Mouse (Mus musculus) kidney, adult 11 months (tissue): ENCODE results near the gene Nr5a2.

Experiments used
- DNase-seq: peaks from one replicate; pipeline ENCODE4 v3.0.0; 2022

The Nr5a2 gene

DNA sequence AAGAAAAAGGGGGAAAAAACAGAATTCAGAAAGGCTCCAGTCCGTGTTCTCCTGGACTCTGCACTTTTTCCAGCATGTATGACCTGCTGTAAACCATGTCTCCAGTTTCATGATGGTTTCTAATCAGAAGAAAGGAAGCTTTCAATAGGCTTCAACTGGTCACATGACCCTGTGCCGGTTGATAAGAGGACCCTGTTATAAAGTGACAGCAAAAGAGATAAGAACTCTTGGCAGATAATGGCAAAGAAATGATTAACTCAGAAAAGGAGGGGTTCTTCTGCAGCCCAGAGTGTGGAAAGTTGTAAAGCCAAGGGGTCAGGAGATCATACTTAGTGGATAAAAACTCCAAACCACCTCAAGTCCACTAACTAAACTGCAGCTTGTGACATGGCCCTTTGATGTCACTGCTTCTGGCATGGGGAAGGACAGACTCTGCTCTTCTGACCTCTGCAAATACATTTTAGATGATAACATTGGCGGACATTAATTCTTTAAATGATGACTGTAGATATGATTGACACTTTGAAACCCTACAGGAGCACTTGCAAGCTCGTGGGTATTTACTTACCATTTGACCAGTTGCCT lies at the start of gene Nr5a2:
Gene Nr5a2, minus strand, starts transcription at position 21 of the 585 bp plus-strand sequence.
- no peak for DNase-seq

DNA sequence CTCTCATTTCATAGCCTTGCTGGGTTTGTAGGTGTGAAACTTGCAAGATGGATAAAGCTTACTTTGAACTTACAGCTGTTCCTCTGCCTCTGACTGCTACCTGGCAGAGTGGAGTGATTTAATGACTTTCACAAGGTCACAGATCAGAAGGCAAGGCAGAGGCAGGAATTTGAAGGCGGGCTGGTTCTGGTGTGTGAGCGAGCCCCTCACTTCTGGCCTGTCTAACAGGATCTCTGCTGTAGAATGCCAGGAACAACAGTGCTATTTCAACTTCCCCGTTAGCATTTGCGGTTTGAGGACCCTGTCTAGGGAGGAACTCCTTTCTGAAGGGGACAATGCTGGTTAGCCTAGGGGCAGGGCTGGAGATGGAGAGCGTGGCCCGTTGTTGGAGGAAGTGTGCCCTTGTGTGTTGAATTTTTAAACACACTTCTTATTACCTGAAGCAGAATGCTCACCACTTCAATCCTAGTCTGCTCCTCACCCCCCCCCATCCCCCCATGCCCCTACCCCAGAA lies 48.5 kb upstream of the Nr5a2 start:
- no peak for DNase-seq

DNA sequence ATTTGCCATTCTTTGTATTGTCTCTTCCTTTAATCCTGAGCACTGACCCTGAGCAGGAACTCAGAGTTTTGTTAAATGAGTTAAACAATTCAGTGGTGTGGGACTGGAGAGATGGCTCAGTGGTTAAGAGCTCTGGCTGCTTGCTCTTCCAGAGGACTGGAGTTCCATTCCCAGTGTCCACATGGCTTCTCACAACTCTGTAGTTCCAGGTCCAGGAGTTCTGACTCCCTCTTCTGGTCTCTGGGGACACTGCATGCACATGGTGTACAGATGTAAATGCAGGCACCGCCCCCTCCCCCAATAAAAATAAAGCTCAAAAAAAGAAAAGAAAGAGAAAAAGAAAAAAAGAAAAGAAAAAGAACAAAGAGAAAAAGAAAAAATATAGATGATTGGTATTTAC lies 43.6 kb upstream of the Nr5a2 start:
- DNase-seq = no peak

DNA sequence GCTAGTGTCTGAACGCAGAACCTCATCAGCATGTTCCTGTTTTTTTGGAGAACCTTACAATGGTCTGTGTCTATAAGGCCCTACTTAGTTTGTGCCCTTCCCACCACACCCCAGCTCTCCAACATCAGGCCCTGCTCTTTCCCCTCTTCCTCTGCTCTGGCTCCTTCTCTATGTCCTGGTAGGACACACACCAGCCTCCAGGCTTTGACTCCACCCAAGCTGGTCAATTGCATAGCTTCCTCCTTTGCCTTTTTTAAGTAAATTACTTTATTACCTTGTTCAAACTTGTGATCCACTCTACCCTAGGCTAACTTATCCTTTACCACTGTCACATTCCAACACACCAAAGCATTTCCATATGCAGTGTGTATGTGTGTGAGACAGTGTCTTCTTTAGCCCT lies 42.9 kb upstream of the Nr5a2 start:
- DNase-seq = no peak

DNA sequence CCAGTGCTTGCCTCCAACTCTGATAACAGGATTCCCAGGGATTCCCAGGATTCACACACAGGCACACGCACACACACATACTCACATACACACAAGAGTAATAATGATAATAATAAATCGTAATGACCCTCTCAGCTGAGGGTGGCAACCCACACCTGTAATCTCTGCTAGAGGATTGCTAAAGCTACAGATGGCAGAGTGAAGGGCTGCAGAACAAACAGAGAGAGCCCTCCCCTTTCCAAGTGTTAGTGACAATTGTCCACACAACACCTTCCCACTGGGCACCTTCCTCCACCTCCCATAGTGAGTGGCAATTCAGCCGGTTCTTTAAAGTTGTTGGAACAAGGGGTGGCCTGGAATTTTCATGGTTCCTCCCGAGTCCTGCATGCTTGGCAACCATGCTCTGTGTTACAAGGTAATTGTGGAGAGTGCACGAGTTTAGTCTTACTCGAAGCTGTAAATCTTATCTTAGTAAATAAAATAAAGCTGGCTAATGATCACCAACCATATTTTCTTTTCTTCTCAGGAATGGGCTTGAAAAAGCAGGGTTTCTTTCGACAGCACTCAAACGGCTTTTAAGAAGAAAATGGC lies 31.6 kb upstream of the Nr5a2 start:
- no peak for DNase-seq

DNA sequence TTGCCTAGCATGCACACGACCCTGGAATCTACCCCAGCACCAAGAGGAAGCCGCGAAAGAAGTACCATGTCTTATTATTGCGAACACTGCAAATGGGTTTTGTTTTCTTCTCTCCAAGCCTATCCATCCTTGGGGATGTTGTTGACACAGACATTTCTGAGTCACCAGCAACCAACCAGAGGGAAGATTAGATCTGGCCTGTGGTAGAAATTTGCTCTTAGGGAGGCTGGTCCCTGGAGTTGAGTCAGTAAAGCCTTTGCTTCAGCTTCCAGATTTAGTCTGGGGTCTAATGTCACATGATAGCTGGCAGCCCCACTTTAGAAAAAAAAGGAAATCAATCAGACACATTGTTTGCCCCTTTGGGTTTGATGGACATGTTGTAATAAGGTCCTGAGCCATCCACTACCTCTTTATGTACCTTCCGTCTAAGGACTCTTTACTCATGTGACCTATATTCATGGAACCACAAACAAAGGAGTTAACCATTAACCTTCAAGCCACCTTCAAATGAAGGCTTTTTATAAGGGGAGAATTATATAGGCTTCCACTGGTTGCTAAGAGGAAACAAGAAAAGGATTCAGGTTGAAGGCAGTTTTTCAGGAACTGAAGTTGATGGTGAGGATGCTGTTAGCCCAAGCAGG lies 20.1 kb upstream of the Nr5a2 start:
- DNase-seq = no peak

DNA sequence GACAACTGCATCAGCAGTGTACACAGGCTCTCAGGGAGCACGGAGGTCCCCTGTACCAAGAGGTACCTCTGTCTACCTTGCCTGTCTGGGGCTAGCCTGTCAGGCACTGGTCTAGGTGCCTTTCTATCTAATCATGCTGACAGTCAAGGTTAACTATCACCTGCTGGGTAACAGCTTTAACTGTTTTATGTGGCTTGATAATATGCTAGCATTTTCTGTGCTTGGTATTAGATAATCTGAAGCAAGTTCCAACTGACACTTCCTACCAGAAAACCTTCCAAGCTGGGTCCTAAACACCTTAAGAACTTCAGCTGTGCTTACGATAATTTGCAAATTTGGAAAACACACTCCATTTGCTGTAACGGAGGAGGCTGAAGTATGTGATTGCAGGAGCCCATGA lies 17.6 kb upstream of the Nr5a2 start:
- DNase-seq = no peak

DNA sequence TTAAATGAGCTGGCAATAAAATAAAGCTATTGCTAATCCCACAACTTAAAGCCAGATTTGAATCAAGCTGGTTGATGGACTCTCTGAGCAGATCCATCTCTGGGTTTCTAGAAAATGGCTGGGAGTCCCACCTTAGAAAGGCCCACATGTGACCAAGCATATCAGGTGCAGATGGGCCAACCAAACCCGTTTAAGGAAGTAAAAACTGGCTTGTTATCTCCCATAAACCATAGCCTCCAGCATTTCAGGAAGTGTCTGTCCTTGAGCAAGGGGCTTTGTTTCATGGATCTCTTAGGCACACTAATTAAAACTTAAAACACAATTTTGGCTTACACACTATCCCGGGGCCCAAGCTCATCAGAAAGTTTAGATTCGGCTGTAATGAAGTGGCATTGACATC lies 13.8 kb upstream of the Nr5a2 start:
- DNase-seq = no peak

DNA sequence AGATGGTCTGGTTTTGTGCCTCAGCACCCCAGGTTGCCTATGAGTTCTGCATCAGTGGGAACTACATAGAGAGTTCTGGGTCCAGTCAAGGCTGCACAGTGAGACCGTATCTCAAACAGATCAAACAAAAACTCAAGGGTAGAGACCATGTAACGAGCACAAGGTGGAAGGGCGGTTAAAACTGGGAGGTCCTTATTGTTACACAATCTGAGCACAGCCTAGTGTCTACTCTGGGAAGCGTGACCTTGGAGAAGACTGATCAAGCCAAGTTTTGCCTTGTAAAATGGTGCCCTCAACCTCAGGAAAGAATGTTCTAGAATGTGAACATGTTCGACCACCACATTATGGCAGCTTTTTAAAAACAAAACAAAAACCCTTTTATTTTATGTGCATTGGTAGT lies 12.8 kb upstream of the Nr5a2 start:
- DNase-seq = no peak

DNA sequence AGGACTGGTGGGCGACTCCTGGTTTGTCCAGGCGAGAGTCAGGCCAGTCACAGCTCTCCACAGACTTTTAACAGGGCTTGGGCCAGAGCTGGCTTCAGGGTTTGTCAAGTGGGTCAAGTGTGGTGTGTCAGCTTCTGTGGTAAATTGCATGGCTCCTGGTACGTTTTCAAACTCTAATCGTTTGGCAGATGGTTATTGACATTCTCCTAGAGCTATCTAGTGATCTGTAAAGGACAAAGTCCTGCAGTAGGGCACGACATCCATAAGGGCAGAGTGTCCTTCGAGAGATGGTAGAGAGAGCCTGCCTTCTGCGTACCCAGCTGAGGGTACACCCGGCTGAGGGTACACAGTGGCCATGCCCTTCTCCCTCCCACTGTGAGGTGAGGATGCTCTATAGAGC lies 10.7 kb upstream of the Nr5a2 start:
- no peak for DNase-seq

DNA sequence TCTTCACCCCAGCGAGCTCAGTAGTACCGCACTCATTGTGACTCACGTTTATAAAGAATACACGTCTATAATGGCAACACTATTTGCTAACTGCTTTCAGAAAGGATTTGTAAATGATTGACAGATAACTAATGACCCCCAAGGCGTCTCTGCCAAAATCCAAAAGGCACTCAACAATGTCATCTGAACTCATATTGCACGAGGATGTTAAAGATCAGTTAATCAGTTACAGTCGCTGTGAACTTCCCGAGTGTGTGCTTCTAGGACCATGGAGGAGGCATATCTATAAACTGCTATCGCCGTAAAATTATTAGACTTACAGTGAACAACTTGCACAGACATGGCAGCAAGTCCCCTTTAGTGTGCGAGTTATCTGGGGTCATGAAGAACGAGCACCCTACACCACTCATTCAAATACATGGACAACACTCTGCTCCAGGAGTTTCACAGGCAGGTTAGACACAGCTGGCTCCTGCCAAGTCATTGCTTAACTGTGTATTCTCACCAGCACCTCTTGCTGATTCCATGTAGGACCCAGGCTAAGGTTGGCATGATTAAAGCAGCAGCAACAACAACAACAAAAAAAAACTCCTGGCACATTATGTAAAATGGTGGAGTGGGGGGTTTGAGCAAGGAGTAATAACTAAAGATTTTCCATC lies 6.6 kb upstream of the Nr5a2 start:
- DNase-seq = peak; percentile 11

DNA sequence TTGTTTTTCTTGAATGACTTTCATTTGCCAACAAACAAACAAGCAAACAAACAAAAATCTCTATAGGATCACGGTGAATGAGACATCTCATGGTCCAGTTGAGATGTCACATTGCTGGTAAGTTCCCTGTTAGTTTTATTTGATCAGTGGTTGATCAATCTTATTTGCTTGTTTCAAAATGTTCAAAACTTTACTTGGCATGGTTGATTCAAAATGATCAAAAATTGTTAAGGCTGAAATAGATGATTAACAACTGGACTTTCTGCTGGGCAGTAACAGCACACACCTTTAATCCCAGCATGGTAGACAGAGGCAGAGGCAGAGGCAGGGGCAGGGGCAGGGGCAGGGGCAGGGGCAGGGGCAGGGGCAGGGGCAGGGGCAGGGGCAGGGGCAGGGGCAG lies 757 bp downstream of the Nr5a2 start:
- no peak for DNase-seq

DNA sequence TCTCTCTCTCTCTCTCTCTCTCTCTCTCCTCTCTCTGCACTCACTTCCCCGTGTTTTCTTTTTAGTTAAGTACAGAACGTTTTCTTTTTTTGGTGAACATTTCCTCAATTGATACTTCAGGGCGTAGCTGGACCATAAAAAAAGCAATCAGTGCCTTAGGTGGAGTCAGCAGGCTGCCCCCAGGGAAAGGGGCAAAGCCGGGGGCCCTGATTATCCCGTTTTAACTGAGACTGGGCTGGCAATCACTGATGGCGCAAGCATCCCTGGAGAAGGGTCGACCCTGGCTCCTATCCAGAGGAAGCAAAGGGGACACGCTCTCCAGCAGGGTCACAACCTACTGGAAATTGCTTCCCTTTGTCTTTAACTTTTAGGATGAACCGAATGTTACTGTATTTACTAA lies 1.6 kb downstream of the Nr5a2 start:
- no peak for DNase-seq

DNA sequence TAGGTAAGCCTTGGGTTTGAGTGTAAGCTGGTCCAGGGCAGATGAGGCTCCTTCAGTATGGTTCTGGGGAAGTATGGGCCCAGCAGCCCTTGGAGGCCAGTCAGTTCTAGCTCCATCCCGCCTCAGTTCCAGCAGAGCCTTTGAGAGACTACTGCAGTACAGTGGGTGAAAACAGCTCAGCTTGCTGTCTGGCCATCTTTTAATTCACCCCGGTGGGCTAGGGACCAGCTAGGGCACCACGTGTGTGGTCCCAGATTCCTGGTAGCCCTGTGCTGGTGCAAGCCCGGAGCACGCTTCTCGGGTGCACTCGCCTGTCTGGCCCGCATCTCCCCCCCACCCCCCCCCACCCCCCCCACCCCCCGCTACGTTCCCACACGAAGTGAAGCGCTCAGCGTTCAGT lies 2.1 kb downstream of the Nr5a2 start:
- DNase-seq = no peak

DNA sequence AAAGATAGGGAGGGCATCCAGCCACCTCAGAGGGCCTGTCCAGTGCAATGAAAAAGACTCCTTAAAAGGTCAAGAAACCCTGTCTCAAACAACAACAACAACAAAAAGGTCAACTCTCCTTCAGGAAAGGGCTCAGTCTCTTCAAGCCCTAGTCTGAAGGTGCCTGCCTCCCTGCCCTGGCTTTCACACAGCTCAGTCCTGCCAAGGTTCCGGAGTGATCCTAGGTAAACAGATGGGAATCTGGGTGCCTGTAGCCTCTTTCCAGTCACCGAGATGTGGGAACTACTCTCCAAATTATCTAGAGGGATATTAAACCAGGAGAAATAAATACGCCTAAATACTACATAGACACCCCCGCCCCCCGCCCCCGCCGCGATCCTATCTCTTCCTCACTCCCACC lies 2.6 kb downstream of the Nr5a2 start:
- no peak for DNase-seq

DNA sequence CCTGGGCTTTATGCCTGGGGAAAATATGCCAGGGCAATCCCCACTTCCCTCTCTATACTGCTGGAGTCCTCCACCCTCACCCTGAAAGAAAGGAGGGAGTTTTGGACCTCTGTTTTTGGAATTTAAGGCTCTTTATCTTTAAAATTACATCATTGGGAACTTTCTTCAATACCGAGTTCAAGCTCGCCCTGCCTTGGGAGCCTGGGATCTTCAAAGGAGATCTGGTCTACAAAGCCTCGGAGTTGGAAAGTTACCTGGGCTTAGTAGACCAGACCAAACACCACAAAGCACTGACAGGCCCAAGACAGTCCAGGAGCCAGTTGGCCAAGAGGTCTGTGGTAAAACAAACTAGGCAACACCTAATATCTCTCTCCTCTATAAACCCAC lies 6.1 kb downstream of the Nr5a2 start:
- no peak for DNase-seq

DNA sequence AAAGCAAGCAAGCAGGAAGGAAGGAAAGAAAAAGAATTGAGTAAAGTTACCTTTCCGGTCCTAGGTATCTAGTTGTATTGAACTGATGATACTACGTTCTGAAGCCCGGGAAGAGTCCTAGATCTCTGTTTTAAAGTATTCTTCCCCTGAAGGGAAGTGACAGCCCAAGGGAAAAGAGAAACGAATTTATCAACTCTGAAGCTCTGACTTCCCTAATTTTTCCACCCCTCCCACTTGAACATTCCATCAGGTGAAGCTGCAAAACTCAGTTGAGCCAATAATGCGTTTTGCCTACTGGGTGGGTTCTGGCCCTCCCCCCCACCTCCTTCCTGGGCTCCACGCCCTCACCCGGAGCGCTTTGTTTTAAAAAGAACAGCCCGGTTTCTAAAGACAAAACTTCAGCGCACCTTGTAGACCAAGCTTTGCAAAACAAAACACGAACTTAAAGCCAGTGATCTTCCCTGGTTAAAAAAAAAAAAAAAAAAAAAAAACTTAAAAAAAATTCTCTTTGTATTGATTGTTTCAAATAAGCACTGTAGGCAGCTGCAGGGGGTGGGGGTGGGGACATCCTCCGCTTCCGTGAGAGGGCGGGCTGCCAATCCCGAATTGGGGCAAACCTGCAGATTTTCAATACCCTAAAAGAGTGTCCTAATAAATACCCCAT lies 6.7 kb downstream of the Nr5a2 start:
- DNase-seq = no peak

DNA sequence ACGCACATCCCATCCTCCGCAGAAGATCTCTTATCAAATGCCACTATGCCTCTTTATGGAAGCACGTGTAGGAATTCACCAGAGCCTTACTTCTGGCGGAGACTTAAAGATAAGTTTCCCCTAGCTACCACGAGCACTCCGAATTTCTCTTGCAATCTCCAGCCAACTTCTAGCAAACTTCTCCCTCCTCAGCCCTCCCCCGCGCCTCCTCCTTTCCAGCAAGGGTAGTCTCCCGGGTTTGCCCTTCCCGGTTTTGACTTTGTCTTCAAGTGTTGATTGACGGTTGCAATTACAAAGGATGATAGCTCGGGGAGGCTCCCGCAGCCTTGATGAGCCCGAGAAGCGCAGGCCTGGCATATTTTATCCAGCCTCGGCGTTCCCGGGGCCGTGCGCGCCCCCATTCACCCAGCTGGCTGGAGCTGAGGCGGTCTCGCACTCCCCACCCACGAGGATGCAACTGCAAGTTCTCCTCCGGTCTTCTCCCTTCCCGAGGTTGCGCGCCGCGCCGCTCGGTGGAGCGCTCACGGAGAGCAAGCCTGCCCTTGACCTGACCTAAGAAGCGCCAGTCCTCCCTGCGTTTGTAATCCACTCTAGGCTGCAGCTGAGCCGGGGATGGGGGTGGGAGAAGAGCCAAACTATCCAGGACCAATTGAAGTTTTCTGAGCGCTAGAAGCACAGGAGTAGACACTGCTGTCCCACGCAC lies 7.5 kb downstream of the Nr5a2 start:
- no peak for DNase-seq

DNA sequence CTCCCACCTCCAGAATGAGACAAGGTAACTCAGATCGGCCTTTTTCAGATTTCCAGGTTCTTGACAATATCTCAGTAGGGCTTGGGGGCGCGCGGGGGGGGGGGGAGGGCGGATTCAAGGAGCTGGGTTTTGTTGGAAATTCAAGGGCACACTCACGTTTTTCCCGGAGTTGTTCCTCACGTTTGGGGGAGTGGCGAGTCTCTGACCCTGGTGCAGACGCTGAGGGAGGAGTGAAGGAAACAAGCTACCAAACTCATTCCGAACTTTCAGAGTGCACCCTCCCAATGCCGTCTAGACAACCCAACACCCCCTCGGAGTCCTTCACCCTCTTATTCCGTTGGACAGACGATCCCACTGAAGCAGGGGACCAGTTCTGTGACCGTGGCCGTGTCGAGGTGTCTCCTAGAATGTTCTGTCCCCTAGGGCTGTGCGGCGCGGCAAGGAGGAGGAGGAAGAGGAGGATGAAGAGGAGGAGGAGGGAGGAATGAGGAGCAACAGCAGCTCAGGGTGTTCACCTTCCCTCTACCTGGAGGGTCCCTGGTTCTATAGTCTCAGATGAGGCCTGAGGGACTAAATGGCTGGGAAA lies 8.2 kb downstream of the Nr5a2 start:
- no peak for DNase-seq

DNA sequence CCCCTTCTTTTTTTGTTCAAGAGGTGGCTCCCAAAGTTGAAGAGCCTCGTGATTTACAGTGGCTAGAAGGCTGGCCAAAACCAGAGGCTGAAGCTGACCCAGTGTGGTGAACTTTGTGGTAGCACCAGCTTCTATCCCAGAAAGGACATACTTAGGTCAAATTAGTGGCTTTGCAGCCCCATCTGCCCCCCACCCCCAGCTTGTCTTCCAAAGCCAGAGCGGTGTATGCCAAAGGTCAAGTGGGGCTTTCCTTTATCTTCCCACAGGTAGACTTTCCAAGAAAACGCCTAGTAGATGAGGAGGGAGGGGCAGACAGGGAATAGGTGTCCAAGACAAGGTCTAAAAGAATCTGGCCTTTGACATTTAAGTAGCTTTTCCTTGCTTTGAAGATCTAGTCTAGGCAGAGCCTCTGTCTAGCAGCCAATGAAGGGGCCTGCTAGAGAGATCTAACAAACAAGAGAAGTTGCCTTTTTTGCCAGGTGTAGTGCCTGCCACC lies 9.0 kb downstream of the Nr5a2 start:
- no peak for DNase-seq

DNA sequence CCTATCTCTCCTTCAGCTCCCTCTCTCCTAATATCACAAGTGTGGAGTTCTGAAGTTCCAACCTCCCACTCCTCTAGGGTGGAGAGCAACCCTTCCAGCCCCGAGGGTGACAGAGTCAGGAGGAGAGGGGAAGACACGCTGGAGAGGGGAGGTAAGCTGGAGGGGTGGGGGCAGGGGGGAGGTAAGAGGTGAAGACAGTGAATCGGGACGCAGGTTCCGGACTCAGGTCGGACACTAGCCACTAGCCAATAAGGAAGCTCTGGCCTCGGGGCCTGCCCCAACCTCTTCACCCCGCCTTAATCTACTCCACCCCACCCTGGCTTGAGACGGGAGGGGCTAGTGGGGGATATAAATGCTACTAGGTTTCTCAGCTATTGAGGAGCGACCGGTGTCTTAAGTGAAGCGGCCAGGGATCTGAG lies 10.9 kb downstream of the Nr5a2 start:
- DNase-seq = no peak
